Mouse (Mus musculus) C2C12 (cell line): ENCODE measurements around the gene Gm17359.

ENCODE experiments used
- CEBPB ChIP-seq: IDR thresholded peaks from one replicate; pipeline ENCODE4 v1.6.1; 2011; ENCODE audit warnings: low read depth, mild to moderate bottlenecking, control low read depth, moderate library complexity
- CTCF ChIP-seq: IDR thresholded peaks from one replicate; pipeline ENCODE4 v1.5.1; 2011; ENCODE audit not compliant: control insufficient read depth, insufficient read depth, insufficient read length
- FOSL1 ChIP-seq: IDR thresholded peaks from one replicate; pipeline ENCODE4 v1.8.0; 2011; ENCODE audit warnings: mild to moderate bottlenecking, low read length; ENCODE audit not compliant: poor library complexity, insufficient read depth, severe bottlenecking
- MAX ChIP-seq: IDR thresholded peaks from one replicate; pipeline ENCODE4 v1.6.1; 2011; ENCODE audit warnings: mild to moderate bottlenecking, control low read depth
- MYOD1 ChIP-seq: IDR thresholded peaks from one replicate; pipeline ENCODE4 v1.6.1; 2011; ENCODE audit warnings: low read depth; ENCODE audit not compliant: control insufficient read depth, insufficient read length
- MYOG ChIP-seq: IDR thresholded peaks from one replicate; pipeline ENCODE4 v1.6.1; 2011; ENCODE audit not compliant: control insufficient read depth, insufficient read length; ENCODE audit errors: extremely low read depth
- USF1 ChIP-seq: IDR thresholded peaks from one replicate; pipeline ENCODE4 v1.6.1; 2011; ENCODE audit warnings: low read depth, mild to moderate bottlenecking, control low read depth, moderate library complexity

DNA sequence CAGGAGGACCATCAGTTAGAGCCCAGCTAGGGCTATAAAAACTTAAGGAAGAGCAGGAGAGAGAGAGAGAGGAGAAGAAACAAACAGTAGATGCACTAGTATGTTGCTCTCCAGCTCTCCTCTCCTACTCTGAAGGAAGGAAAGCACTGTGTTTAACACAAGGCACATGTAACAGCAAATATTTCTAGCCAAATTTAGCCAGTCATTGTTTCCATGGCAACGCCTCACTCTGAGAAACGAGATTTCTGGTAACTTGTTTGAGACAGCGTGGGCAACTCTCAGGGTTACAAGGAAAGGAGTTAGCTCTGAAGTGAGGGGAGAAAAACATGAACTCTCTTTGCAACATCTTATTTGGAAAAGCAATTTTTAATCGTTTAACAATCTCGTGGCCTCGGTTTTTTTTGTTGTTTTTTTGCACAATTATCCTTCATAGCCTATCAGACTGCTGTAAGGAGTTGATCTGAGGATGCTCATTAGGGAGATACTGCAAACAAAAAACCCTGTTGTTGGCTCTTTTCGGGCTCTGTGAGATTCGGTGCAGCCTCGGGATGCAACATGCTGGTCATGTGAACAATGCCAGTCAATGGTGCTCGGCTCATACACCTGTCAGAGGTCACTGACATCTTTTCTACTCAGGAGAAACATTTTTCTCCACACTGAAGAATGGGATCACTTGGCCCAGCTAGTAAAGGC, 22.3 kb upstream of the Gm17359 start:
- TF ChIP-seq CTCF (no peak), MYOD1 (no peak), CEBPB (no peak), MAX (no peak), USF1 (no peak), MYOG (no peak), FOSL1 (no peak)
